Mouse (Mus musculus) pancreas, adult 10 weeks (tissue): ENCODE data around the gene Gm17078. TPM values are rescaled to one million over a fixed set of nuclear protein-coding genes. Genes with fewer than 3 reads are reported as not detected.

Experiments used
- polyA plus RNA-seq: library from polyadenylated mRNA; stranded (reverse); fragments of 350-450 nt; fragmentation: Illumina TruSeq; extraction: RNeasy Lipid Tissue Mini Kit (QIAGEN cat#74804); gene quantifications from one replicate; pipeline ENCODE4 v1.2.3, GENCODE M21; 2015; ENCODE audit warnings: low read depth, low replicate concordance; ENCODE audit not compliant: insufficient read depth

Gm17078 gene
- not detected for polyA plus RNA-seq

GRCm38 (mm10) chr14:51611210-51611609 lies at the start of gene Gm17078:
TSS of gene Gm17078 (minus strand) at chr14:51611310.

DNA sequence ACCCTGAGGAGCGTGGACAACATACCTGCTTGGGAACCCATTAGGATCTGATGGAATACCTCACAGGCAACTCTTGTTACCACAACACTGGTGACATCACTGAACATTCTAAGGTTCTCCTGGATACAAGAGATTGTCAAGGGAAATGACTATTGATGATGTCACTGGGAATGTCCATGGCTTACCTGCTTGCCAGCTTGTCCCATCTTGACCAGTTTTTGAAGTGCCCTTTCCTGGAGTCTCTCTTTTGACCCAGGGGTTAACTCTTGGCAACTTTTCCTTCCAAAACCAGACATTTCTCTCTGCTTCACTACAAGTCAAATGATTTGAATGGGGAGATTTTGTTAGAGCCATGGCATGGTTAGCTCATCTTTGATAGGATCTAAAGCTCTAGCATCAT lies 24.5 kb upstream of the Gm17078 start, which contains the start of gene Gm4181:
Gm4181 (minus strand) TSS at position 101 of the 400 bp plus-strand sequence.

DNA sequence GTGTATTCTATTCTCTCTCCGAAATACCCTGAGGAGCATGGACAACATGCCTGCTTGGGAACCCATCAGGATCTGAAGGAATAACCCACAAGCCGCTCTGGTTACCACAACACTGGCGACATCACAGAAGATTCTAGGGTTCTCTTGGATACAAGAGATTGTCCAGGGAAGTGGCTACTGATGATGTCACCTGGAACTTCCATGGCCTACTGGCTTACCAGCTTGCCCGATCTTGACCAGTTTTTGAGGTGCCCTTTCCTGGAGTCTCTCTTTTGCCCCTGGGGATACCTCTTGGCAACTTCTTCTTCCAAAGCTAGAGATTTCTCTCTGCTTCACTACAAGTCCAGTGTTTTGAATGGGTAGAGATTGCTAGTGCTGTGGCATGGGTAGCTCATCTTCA lies 19.1 kb downstream of the Gm17078 start, which contains the start of gene Gm17174:
Gm17174 (minus strand) TSS at position 101 of the 400 bp plus-strand sequence.

DNA sequence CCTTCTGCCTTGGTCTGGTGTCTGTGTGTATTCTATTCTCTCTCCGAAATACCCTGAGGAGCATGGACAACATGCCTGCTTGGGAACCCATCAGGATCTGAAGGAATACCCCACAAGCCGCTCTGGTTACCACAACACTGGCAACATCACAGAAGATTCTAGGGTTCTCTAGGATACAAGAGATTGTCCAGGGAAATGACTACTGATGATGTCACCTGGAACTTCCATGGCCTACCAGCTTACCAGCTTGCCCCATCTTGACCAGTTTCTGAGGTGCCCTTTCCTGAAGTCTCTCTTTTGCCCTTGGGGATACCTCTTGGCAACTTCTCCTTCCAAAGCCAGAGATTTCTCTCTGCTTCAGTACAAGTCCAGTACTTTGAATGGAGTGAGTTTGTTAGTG lies 37.1 kb downstream of the Gm17078 start, which contains the start of gene Gm17175:
Gm17175 (minus strand) TSS at position 101 of the 400 bp plus-strand sequence.

Other genes with a start within 250 kb of the Gm17078 start
- gene Gm7247, start 249.6 kb downstream of the Gm17078 start, polyA plus RNA-seq = not detected
- gene Vmn2r88, start 200.5 kb downstream of the Gm17078 start, polyA plus RNA-seq = not detected
- not detected for gene Vmn2r89, start 159.5 kb downstream of the Gm17078 start, polyA plus RNA-seq
- not detected for gene Gm5622, start 58.5 kb downstream of the Gm17078 start, polyA plus RNA-seq
- not detected for gene Gm17175, start 37.2 kb downstream of the Gm17078 start, polyA plus RNA-seq
- gene Gm17174, start 19.2 kb downstream of the Gm17078 start, polyA plus RNA-seq = not detected
- not detected for gene Gm4181, start 24.4 kb upstream of the Gm17078 start, polyA plus RNA-seq
- not detected for gene Gm17079, start 84.2 kb upstream of the Gm17078 start, polyA plus RNA-seq
- not detected for gene Gm5800, start 105.9 kb upstream of the Gm17078 start, polyA plus RNA-seq
- not detected for gene Ang4, start 162.3 kb upstream of the Gm17078 start, polyA plus RNA-seq
- not detected for gene AY358078, start 188.7 kb upstream of the Gm17078 start, polyA plus RNA-seq
- gene Ear6, start 242.4 kb upstream of the Gm17078 start, polyA plus RNA-seq = not detected